Mouse (Mus musculus) ES-E14 (cell line): ENCODE data around the gene Sec14l1.

Experiments
- CHD2 ChIP-seq: IDR thresholded peaks from 2 replicates; pipeline ENCODE4 v1.6.1; 2014; ENCODE audit warnings: mild to moderate bottlenecking, low read depth, low read length, inconsistent platforms
- HCFC1 ChIP-seq: IDR thresholded peaks from 2 replicates; pipeline ENCODE4 v1.6.1; 2012; ENCODE audit warnings: low read length, inconsistent platforms, borderline replicate concordance; ENCODE audit not compliant: insufficient read depth
- MAFK ChIP-seq: IDR thresholded peaks from 2 replicates; pipeline ENCODE4 v1.6.1; 2014; ENCODE audit warnings: mild to moderate bottlenecking, low read depth, low read length, inconsistent platforms; ENCODE audit not compliant: insufficient read depth
- ZNF384 ChIP-seq: IDR thresholded peaks from 2 replicates; pipeline ENCODE4 v1.6.1; 2012; ENCODE audit warnings: low read depth, low read length, inconsistent platforms

DNA sequence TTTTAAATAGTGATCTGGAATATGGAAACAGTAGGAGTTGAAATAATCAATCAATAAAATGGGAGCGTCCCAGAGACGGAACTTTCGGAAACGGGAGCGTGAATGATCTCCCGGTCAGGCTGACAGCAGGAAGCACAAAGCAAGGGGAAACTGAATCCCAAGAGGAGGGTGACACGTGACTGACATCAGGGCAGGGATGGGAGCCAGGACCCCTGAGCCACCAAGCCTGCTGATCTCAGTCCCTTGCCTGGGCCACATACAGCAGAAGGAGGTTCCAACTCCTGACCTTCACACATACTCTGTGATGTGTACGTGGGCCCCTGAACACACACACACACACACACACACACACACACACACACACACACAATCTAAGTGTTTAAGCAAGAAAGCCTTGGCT, 46.6 kb downstream of the Sec14l1 start:
- TF ChIP-seq CHD2 (no peak), MAFK (no peak), ZNF384 (no peak), HCFC1 (no peak)
